Mouse (Mus musculus) myocyte (in vitro differentiated cells): ENCODE results near the gene Mapk7. TPM values are rescaled to one million over a fixed set of nuclear protein-coding genes. Genes with fewer than 3 reads are reported as not detected.

Experiments used
- H3K27me3 ChIP-seq: one replicate; pipeline ENCODE4 v1.6.1; 2011; ENCODE audit not compliant: control insufficient read depth, insufficient read depth, insufficient read length
- H3K36me3 ChIP-seq: one replicate; pipeline ENCODE4 v1.6.1; 2011; ENCODE audit not compliant: control insufficient read depth, insufficient read depth
- H3K4me2 ChIP-seq: one replicate; pipeline ENCODE4 v1.6.1; 2011; ENCODE audit warnings: low read depth, control low read depth
- H3K4me3 ChIP-seq: one replicate; pipeline ENCODE4 v1.5.1; 2011; ENCODE audit warnings: mild to moderate bottlenecking, control low read depth, moderate library complexity
- H3K79me2 ChIP-seq: one replicate; pipeline ENCODE4 v1.6.1; 2011; ENCODE audit not compliant: control insufficient read depth, insufficient read depth
- H3ac ChIP-seq: one replicate; pipeline ENCODE4 v1.6.1; 2011; ENCODE audit not compliant: control insufficient read depth, insufficient read length
- CEBPB ChIP-seq: IDR thresholded peaks from 2 replicates; pipeline ENCODE4 v1.6.1; 2011; ENCODE audit warnings: mild to moderate bottlenecking, moderate library complexity; ENCODE audit not compliant: poor library complexity, insufficient read depth, severe bottlenecking
- E2F4 ChIP-seq: IDR thresholded peaks from one replicate; pipeline ENCODE4 v1.6.1; 2011; ENCODE audit warnings: mild to moderate bottlenecking, control low read depth, moderate library complexity; ENCODE audit not compliant: insufficient read depth
- MAX ChIP-seq: IDR thresholded peaks from one replicate; pipeline ENCODE4 v1.6.1; 2011; ENCODE audit warnings: low read depth, mild to moderate bottlenecking, control low read depth
- MYOD1 ChIP-seq, 3 experiments: IDR thresholded peaks; one replicate each; pipeline ENCODE4 v1.6.1; 2011; ENCODE audit warnings: control low read depth in 2 of 3, low read depth in 2 of 3, mild to moderate bottlenecking in 2 of 3, moderate library complexity in 1 of 3; ENCODE audit not compliant: insufficient read length in 2 of 3, control insufficient read depth in 1 of 3
- MYOG ChIP-seq, 3 experiments: IDR thresholded peaks; one replicate each; pipeline ENCODE4 v1.6.1; 2011; ENCODE audit warnings: control low read depth in 2 of 3, low read depth in 2 of 3, mild to moderate bottlenecking in 2 of 3; ENCODE audit not compliant: insufficient read length in 2 of 3, control insufficient read depth in 1 of 3, insufficient read depth in 1 of 3
- POLR2A ChIP-seq: IDR thresholded peaks from one replicate; pipeline ENCODE4 v1.6.1; 2011; ENCODE audit warnings: low read depth, mild to moderate bottlenecking, control low read depth, moderate library complexity; ENCODE audit not compliant: insufficient read length
- POLR2AphosphoS2 ChIP-seq: IDR thresholded peaks from one replicate; pipeline ENCODE4 v1.6.1; 2011; ENCODE audit warnings: low read depth, control low read depth; ENCODE audit not compliant: insufficient read length
- REST ChIP-seq: IDR thresholded peaks from one replicate; pipeline ENCODE4 v1.6.1; 2011; ENCODE audit warnings: mild to moderate bottlenecking, control low read depth, moderate library complexity; ENCODE audit not compliant: insufficient read depth, insufficient read length
- SRF ChIP-seq: IDR thresholded peaks from one replicate; pipeline ENCODE4 v1.6.1; 2011; ENCODE audit warnings: low read depth; ENCODE audit not compliant: control insufficient read depth, insufficient read length
- TCF12 ChIP-seq: IDR thresholded peaks from one replicate; pipeline ENCODE4 v1.6.1; 2011; ENCODE audit warnings: mild to moderate bottlenecking, control low read depth; ENCODE audit not compliant: poor library complexity, insufficient read depth, severe bottlenecking
- TCF3 ChIP-seq: IDR thresholded peaks from one replicate; pipeline ENCODE4 v1.6.1; 2011; ENCODE audit warnings: low read depth, control low read depth; ENCODE audit not compliant: insufficient read length
- USF1 ChIP-seq: IDR thresholded peaks from one replicate; pipeline ENCODE4 v1.6.1; 2011; ENCODE audit warnings: low read depth, mild to moderate bottlenecking, control low read depth, moderate library complexity
- polyA plus RNA-seq: library from polyadenylated mRNA; unstranded; fragments of >200 nt; fragmentation: generic; extraction: Trizol; gene quantifications from one replicate; pipeline ENCODE4 v1.2.1, GENCODE M21; 2012; ENCODE audit warnings: missing spikeins

Gene Mapk7
- polyA plus RNA-seq, 1 experiment: 16.5 TPM

- no peaks in the 10 kb centered on the region for H3K36me3 ChIP-seq
- H3K4me3 ChIP-seq: no peak overlapping the region
- H3K79me2 ChIP-seq: no peaks in the 10 kb centered on the region
- H3K27me3 ChIP-seq: peaks cover 32% of the 10 kb centered on the region
- no peak overlapping the region for H3ac ChIP-seq
- TF ChIP-seq MAX (no peak), REST (no peak), POLR2A (no peak), E2F4 (no peak), CEBPB (no peak), TCF12 (no peak), MYOG (IDR thresholded peaks at IDR 0.05; ENCODE audit: control insufficient read depth in 1 of 3, insufficient read depth in 1 of 3, insufficient read length in 2 of 3, low read depth in 2 of 3) (no peak), USF1 (no peak), MYOD1 (IDR thresholded peaks at IDR 0.05; ENCODE audit: control insufficient read depth in 1 of 3, insufficient read length in 2 of 3, low read depth in 2 of 3) (no peak), SRF (no peak), POLR2AphosphoS2 (no peak)
- H3K4me2 ChIP-seq: no peak overlapping the region
These were observed 45.5 kb downstream of the Mapk7 start for GRCm38 (mm10) chr11:61448599-61449225.

- Histone ChIP-seq H3K27me3 (peaks cover 30% of the 10 kb centered on the region), H3K79me2 (no peaks in the 10 kb centered on the region), H3K4me2 (no peak overlapping the region), H3ac (no peak overlapping the region), H3K36me3 (no peaks in the 10 kb centered on the region), H3K4me3 (no peak overlapping the region)
- no peak for TF ChIP-seq MYOD1 (IDR thresholded peaks at IDR 0.05; ENCODE audit: control insufficient read depth in 1 of 3, insufficient read length in 2 of 3, low read depth in 2 of 3)
- no peak for TF ChIP-seq TCF12
- no peak for TF ChIP-seq POLR2AphosphoS2
- no peak for TF ChIP-seq SRF
- no peak for TF ChIP-seq USF1
- TF ChIP-seq MAX: no peak
- no peak for TF ChIP-seq POLR2A
- no peak for TF ChIP-seq E2F4
- TF ChIP-seq CEBPB: no peak
- TF ChIP-seq TCF3: no peak
- no peak for TF ChIP-seq MYOG (IDR thresholded peaks at IDR 0.05; ENCODE audit: control insufficient read depth in 1 of 3, insufficient read depth in 1 of 3, insufficient read length in 2 of 3, low read depth in 2 of 3)
- no peak for TF ChIP-seq REST
These were observed 46.2 kb downstream of the Mapk7 start for GRCm38 (mm10) chr11:61448041-61448440.

- TF ChIP-seq POLR2AphosphoS2 (no peak), SRF (no peak), CEBPB (no peak), USF1 (no peak), REST (no peak), TCF12 (no peak), E2F4 (no peak), MYOD1 (IDR thresholded peaks at IDR 0.05; ENCODE audit: control insufficient read depth in 1 of 3, insufficient read length in 2 of 3, low read depth in 2 of 3) (no peak), MYOG (IDR thresholded peaks at IDR 0.05; ENCODE audit: control insufficient read depth in 1 of 3, insufficient read depth in 1 of 3, insufficient read length in 2 of 3, low read depth in 2 of 3) (no peak), TCF3 (no peak)
- no peak overlapping the region for H3K4me3 ChIP-seq
- H3K4me2 ChIP-seq: no peak overlapping the region
- no peaks in the 10 kb centered on the region for H3K79me2 ChIP-seq
- no peak overlapping the region for H3ac ChIP-seq
- H3K36me3 ChIP-seq: no peaks in the 10 kb centered on the region
- H3K27me3 ChIP-seq: peaks cover 26% of the 10 kb centered on the region
These were observed 46.9 kb downstream of the Mapk7 start for GRCm38 (mm10) chr11:61447296-61447695.

GRCm38 (mm10) chr11:61443807-61444206 is 50.4 kb downstream of the Mapk7 start:
- H3K27me3 ChIP-seq: peaks cover 6% of the 10 kb centered on the region
- H3K4me3 ChIP-seq: no peak overlapping the region
- H3K79me2 ChIP-seq: no peaks in the 10 kb centered on the region
- H3K4me2 ChIP-seq: no peak overlapping the region
- no peak overlapping the region for H3ac ChIP-seq
- H3K36me3 ChIP-seq: no peaks in the 10 kb centered on the region
- no peak for TF ChIP-seq E2F4
- TF ChIP-seq POLR2AphosphoS2: no peak
- TF ChIP-seq MAX: no peak
- no peak for TF ChIP-seq USF1

GRCm38 (mm10) chr11:61441670-61442069 is 52.5 kb downstream of the Mapk7 start:
- Histone ChIP-seq H3K4me2 (no peak overlapping the region), H3ac (no peak overlapping the region), H3K27me3 (peaks cover 6% of the 10 kb centered on the region), H3K79me2 (no peaks in the 10 kb centered on the region), H3K36me3 (no peaks in the 10 kb centered on the region), H3K4me3 (no peak overlapping the region)
- no peak for TF ChIP-seq POLR2AphosphoS2
- TF ChIP-seq MAX: no peak
- no peak for TF ChIP-seq TCF3
- no peak for TF ChIP-seq MYOD1 (IDR thresholded peaks at IDR 0.05; ENCODE audit: control insufficient read depth in 1 of 3, insufficient read length in 2 of 3, low read depth in 2 of 3)
- no peak for TF ChIP-seq REST
- no peak for TF ChIP-seq E2F4
- TF ChIP-seq TCF12: no peak
- TF ChIP-seq POLR2A: no peak
- no peak for TF ChIP-seq MYOG (IDR thresholded peaks at IDR 0.05; ENCODE audit: control insufficient read depth in 1 of 3, insufficient read depth in 1 of 3, insufficient read length in 2 of 3, low read depth in 2 of 3)
- TF ChIP-seq CEBPB: no peak
- no peak for TF ChIP-seq SRF
- no peak for TF ChIP-seq USF1
